Mouse (Mus musculus) CH12.LX (cell line): Measurements from ENCODE around the gene Commd7. TPM values are rescaled to one million over a fixed set of nuclear protein-coding genes. Genes with fewer than 3 reads are reported as not detected.

Experiments used
- DNase-seq: peaks from one replicate; pipeline ENCODE4 v3.0.0-alpha.2; 2013; ENCODE audit errors: extremely low read depth
- H3K27ac ChIP-seq: 2 replicates; pipeline ENCODE4 v1.5.1; 2012; ENCODE audit warnings: low read depth, mild to moderate bottlenecking, control low read depth, moderate library complexity; ENCODE audit not compliant: insufficient read depth
- H3K27me3 ChIP-seq: replicated peaks from 2 replicates; pipeline ENCODE3; 2012; ENCODE audit warnings: inconsistent platforms
- H3K36me3 ChIP-seq, 2 experiments: replicated peaks in 1 of 2; 2 replicates each; pipeline versions ENCODE3 to v1.6.1; 2012; ENCODE audit warnings: inconsistent platforms in 1 of 2, low read length in 1 of 2, mild to moderate bottlenecking in 1 of 2, mixed read lengths in 1 of 2, moderate library complexity in 1 of 2; ENCODE audit not compliant: control insufficient read depth in 1 of 2, insufficient read depth in 1 of 2
- H3K4me1 ChIP-seq, 2 experiments: 2 replicates each; pipeline ENCODE4 v1.6.1; 2012; ENCODE audit warnings: inconsistent platforms in 1 of 2, moderate library complexity in 1 of 2; ENCODE audit not compliant: insufficient read depth in 2 of 2, control insufficient read depth in 1 of 2
- H3K4me2 ChIP-seq: 2 replicates; pipeline ENCODE4 v1.6.1; 2012; ENCODE audit warnings: low read depth, mild to moderate bottlenecking, control low read depth; ENCODE audit not compliant: poor library complexity, insufficient read depth, severe bottlenecking
- H3K4me3 ChIP-seq, 3 experiments: fragments of 150-350 bp in 1 of 3; sonication (generic) in 1 of 3; replicated peaks in 1 of 3; 2 replicates each; pipeline versions ENCODE3 to v1.5.1; 2011 to 2012; ENCODE audit warnings: low read depth in 2 of 3, low read length in 2 of 3, mild to moderate bottlenecking in 2 of 3, moderate library complexity in 2 of 3, control low read depth in 1 of 3, improper control_type of control experiment in 1 of 3, inconsistent platforms in 1 of 3, mixed read lengths in 1 of 3; ENCODE audit not compliant: poor library complexity in 1 of 3
- H3K79me2 ChIP-seq: replicated peaks from 2 replicates; pipeline ENCODE4 v1.6.1; 2012; ENCODE audit warnings: mild to moderate bottlenecking, moderate library complexity; ENCODE audit not compliant: control insufficient read depth, poor library complexity, insufficient read depth, severe bottlenecking; ENCODE audit errors: extremely low read depth
- H3K9ac ChIP-seq: 2 replicates; pipeline ENCODE4 v1.6.1; 2012; ENCODE audit warnings: low read depth, mild to moderate bottlenecking, control low read depth, moderate library complexity; ENCODE audit not compliant: insufficient read depth
- H3K9me3 ChIP-seq: replicated peaks from 2 replicates; pipeline ENCODE3; 2012; ENCODE audit warnings: low read length, inconsistent platforms, mixed read lengths
- BHLHE40 ChIP-seq: IDR thresholded peaks from 2 replicates; pipeline ENCODE4 v1.6.1; 2011; ENCODE audit warnings: mild to moderate bottlenecking, low read depth, low read length, improper control_type of control experiment
- CHD1 ChIP-seq: IDR thresholded peaks from 2 replicates; pipeline ENCODE4 v1.6.1; 2012; ENCODE audit warnings: low read depth, low read length, improper control_type of control experiment, inconsistent platforms
- CHD2 ChIP-seq: IDR thresholded peaks from 2 replicates; pipeline ENCODE4 v1.6.1; 2011; ENCODE audit warnings: low read length, improper control_type of control experiment
- CTCF ChIP-seq, 2 experiments: IDR thresholded peaks in 1 of 2; conservative IDR thresholded peaks in 1 of 2; 2 replicates each; pipeline ENCODE4 v1.5.1; 2011 to 2012; ENCODE audit warnings: low read depth in 2 of 2, low read length in 2 of 2, improper control_type of control experiment in 1 of 2, inconsistent platforms in 1 of 2, mild to moderate bottlenecking in 1 of 2, moderate library complexity in 1 of 2
- E2F4 ChIP-seq: IDR thresholded peaks from 2 replicates; pipeline ENCODE4 v1.6.1; 2011; ENCODE audit warnings: low read depth, low read length, improper control_type of control experiment; ENCODE audit not compliant: insufficient replicate concordance
- ELF1 ChIP-seq: IDR thresholded peaks from 2 replicates; pipeline ENCODE4 v1.6.1; 2014; ENCODE audit warnings: low read depth, mild to moderate bottlenecking, inconsistent platforms, low read length, improper control_type of control experiment
- EP300 ChIP-seq: IDR thresholded peaks from 2 replicates; pipeline ENCODE4 v1.6.1; 2011; ENCODE audit warnings: low read length, improper control_type of control experiment
- ETS1 ChIP-seq: conservative IDR thresholded peaks from 2 replicates; pipeline ENCODE4 v1.6.1; 2012; ENCODE audit warnings: low read depth, mild to moderate bottlenecking, inconsistent platforms, low read length, improper control_type of control experiment, moderate library complexity
- GABPA ChIP-seq: IDR thresholded peaks from 2 replicates; pipeline ENCODE4 v1.6.1; 2012; ENCODE audit warnings: low read depth, low read length, improper control_type of control experiment, inconsistent platforms; ENCODE audit not compliant: insufficient replicate concordance
- HCFC1 ChIP-seq: IDR thresholded peaks from 2 replicates; pipeline ENCODE4 v1.6.1; 2012; ENCODE audit warnings: low read depth, mild to moderate bottlenecking, inconsistent platforms, low read length, improper control_type of control experiment
- IRF4 ChIP-seq: IDR thresholded peaks from 2 replicates; pipeline ENCODE4 v1.6.1; 2014; ENCODE audit warnings: low read depth, mild to moderate bottlenecking, inconsistent platforms, low read length, improper control_type of control experiment
- JUN ChIP-seq: IDR thresholded peaks from 2 replicates; pipeline ENCODE4 v1.6.1; 2011; ENCODE audit warnings: low read depth, mild to moderate bottlenecking, low read length, improper control_type of control experiment, moderate library complexity; ENCODE audit not compliant: insufficient read depth
- JUND ChIP-seq: conservative IDR thresholded peaks from 2 replicates; pipeline ENCODE4 v1.6.1; 2011; ENCODE audit warnings: low read depth, low read length, improper control_type of control experiment
- KAT2A ChIP-seq: IDR thresholded peaks from 2 replicates; pipeline ENCODE4 v1.6.1; 2012; ENCODE audit warnings: low read length, improper control_type of control experiment, inconsistent platforms; ENCODE audit not compliant: insufficient replicate concordance
- MAFK ChIP-seq: IDR thresholded peaks from 2 replicates; pipeline ENCODE4 v1.6.1; 2011; ENCODE audit warnings: low read length, improper control_type of control experiment; ENCODE audit not compliant: insufficient replicate concordance
- MAX ChIP-seq: IDR thresholded peaks from 2 replicates; pipeline ENCODE4 v1.6.1; 2011; ENCODE audit warnings: low read length, improper control_type of control experiment
- MAZ ChIP-seq: IDR thresholded peaks from 2 replicates; pipeline ENCODE4 v1.6.1; 2012; ENCODE audit warnings: low read depth, mild to moderate bottlenecking, inconsistent platforms, low read length, improper control_type of control experiment, moderate library complexity
- MEF2A ChIP-seq: IDR thresholded peaks from 2 replicates; pipeline ENCODE4 v1.6.1; 2014; ENCODE audit warnings: low read depth, mild to moderate bottlenecking, inconsistent platforms, low read length, improper control_type of control experiment, borderline replicate concordance
- MXI1 ChIP-seq: IDR thresholded peaks from 2 replicates; pipeline ENCODE4 v1.6.1; 2011; ENCODE audit warnings: mild to moderate bottlenecking, low read depth, low read length, improper control_type of control experiment
- MYC ChIP-seq: IDR thresholded peaks from 2 replicates; pipeline ENCODE4 v1.6.1; 2011; ENCODE audit warnings: low read depth, mild to moderate bottlenecking, improper control_type of control experiment, low read length
- NELFE ChIP-seq: IDR thresholded peaks from 2 replicates; pipeline ENCODE4 v1.6.1; 2011; ENCODE audit warnings: low read depth, low read length, improper control_type of control experiment
- NRF1 ChIP-seq: IDR thresholded peaks from 2 replicates; pipeline ENCODE4 v1.6.1; 2014; ENCODE audit warnings: low read depth, mild to moderate bottlenecking, inconsistent platforms, low read length, improper control_type of control experiment, moderate library complexity
- PAX5 ChIP-seq: IDR thresholded peaks from 2 replicates; pipeline ENCODE4 v1.6.1; 2012; ENCODE audit warnings: low read length, inconsistent platforms, mixed read lengths
- POLR2A ChIP-seq: IDR thresholded peaks from 2 replicates; pipeline ENCODE4 v1.6.1; 2011; ENCODE audit warnings: low read depth, mild to moderate bottlenecking, improper control_type of control experiment, low read length
- POLR2AphosphoS2 ChIP-seq: IDR thresholded peaks from 2 replicates; pipeline ENCODE4 v1.6.1; 2011; ENCODE audit warnings: low read depth, low read length, improper control_type of control experiment
- RAD21 ChIP-seq: IDR thresholded peaks from 2 replicates; pipeline ENCODE4 v1.6.1; 2011; ENCODE audit warnings: low read depth, mild to moderate bottlenecking, low read length, improper control_type of control experiment, moderate library complexity
- SIN3A ChIP-seq: IDR thresholded peaks from 2 replicates; pipeline ENCODE4 v1.6.1; 2012; ENCODE audit warnings: low read length, improper control_type of control experiment, inconsistent platforms
- SMC3 ChIP-seq: IDR thresholded peaks from 2 replicates; pipeline ENCODE4 v1.6.1; 2011; ENCODE audit warnings: low read depth, low read length, improper control_type of control experiment
- TBP ChIP-seq: conservative IDR thresholded peaks from 2 replicates; pipeline ENCODE4 v1.6.1; 2011; ENCODE audit warnings: low read depth, low read length, improper control_type of control experiment
- TCF12 ChIP-seq: IDR thresholded peaks from 2 replicates; pipeline ENCODE4 v1.6.1; 2014; ENCODE audit warnings: low read depth, mild to moderate bottlenecking, inconsistent platforms, low read length, improper control_type of control experiment
- UBTF ChIP-seq: IDR thresholded peaks from 2 replicates; pipeline ENCODE4 v1.6.1; 2012; ENCODE audit warnings: low read depth, mild to moderate bottlenecking, inconsistent platforms, low read length, improper control_type of control experiment, moderate library complexity
- USF1 ChIP-seq: IDR thresholded peaks from 2 replicates; pipeline ENCODE4 v1.6.1; 2014; ENCODE audit warnings: low read depth, mild to moderate bottlenecking, inconsistent platforms, low read length, improper control_type of control experiment
- USF2 ChIP-seq: conservative IDR thresholded peaks from 2 replicates; pipeline ENCODE4 v1.6.1; 2011; ENCODE audit warnings: low read depth, low read length, improper control_type of control experiment
- ZC3H11A ChIP-seq: IDR thresholded peaks from 2 replicates; pipeline ENCODE4 v1.6.1; 2012; ENCODE audit warnings: low read depth, mild to moderate bottlenecking, inconsistent platforms, low read length, improper control_type of control experiment
- ZKSCAN1 ChIP-seq: IDR thresholded peaks from 2 replicates; pipeline ENCODE4 v1.6.1; 2012; ENCODE audit warnings: low read depth, inconsistent platforms, low read length, improper control_type of control experiment, borderline replicate concordance
- ZMIZ1 ChIP-seq: IDR thresholded peaks from 2 replicates; pipeline ENCODE4 v1.6.1; 2012; ENCODE audit warnings: low read depth, mild to moderate bottlenecking, inconsistent platforms, low read length, improper control_type of control experiment
- ZNF384 ChIP-seq: IDR thresholded peaks from 2 replicates; pipeline ENCODE4 v1.6.1; 2012; ENCODE audit warnings: low read depth, low read length, improper control_type of control experiment, inconsistent platforms
- dilution Hi-C: fragments of 300-500 bp; cut with MboI; formaldehyde crosslinking; loops from 2 replicates; pipeline ENCODE4 v1.14.3; 2020; ENCODE audit warnings: low sequenced_read_pairs; ENCODE audit not compliant: extremely low pct_unique_long_range_greater_than_20kb, extremely low pct_ligation_motif_present
- in situ Hi-C: fragments of 300-500 bp; cut with MboI; formaldehyde crosslinking; loops from 3 replicates; pipeline ENCODE4 v1.14.3; 2019; ENCODE audit warnings: low sequenced_read_pairs, low pct_ligation_motif_present, low pct_unique_long_range_greater_than_20kb, mixed read lengths
- polyA plus RNA-seq: library from polyadenylated mRNA; unstranded; fragments of >175 nt; gene quantifications from 2 replicates; pipeline ENCODE4 v1.2.1, GENCODE M21; 2012; ENCODE audit warnings: low read depth; ENCODE audit not compliant: insufficient read length
- total RNA-seq, 2 experiments: library from RNA; depleted of rRNA; stranded (reverse); fragments of 300-350 nt in 1 of 2; fragments of >200 nt in 1 of 2; gene quantifications; 2 replicates each; pipeline ENCODE4 v1.2.3; 2012 to 2014

Gene Commd7
- total RNA-seq (2012; rRNA removed): 18.9 and 22.2 TPM in 2 replicates
- total RNA-seq (2014; rRNA removed): 28.4 and 29.1 TPM in 2 replicates
- 34.7 and 35.2 TPM in 2 replicates for polyA plus RNA-seq

GRCm38 (mm10) chr2:153631976-153632870 is at the start of gene Commd7:
Commd7 (minus strand) TSS chr2:153632781.
- Histone ChIP-seq H3K9ac (peak within 1 kb of the TSS; percentile 90), H3K79me2 (peaks cover 14% of the 10 kb centered on the region; the same call in 1 of the 2 replicates), H3K27me3 (no peaks in the 10 kb centered on the region), H3K36me3 (peaks cover 10 to 24% of the 10 kb centered on the region in 2 experiments), H3K4me3 (peak within 1 kb of the TSS; percentile 67 to 86 (median 75)), H3K9me3 (no peaks in the 10 kb centered on the region), H3K4me2 (peak within 1 kb of the TSS; percentile 97), H3K27ac (peak within 1 kb of the TSS; percentile 59), H3K4me1 (peaks cover 0 to 21% of the 10 kb centered on the region in 2 experiments; a peak in 2 of 4 replicates)
- in situ Hi-C loops: no loop called here
- DNase-seq: peak; percentile 77
- dilution Hi-C loops: no loop called here
- TF ChIP-seq MEF2A: no peak
- peak; percentile 70; the same call in 1 of the 2 replicates for TF ChIP-seq TCF12
- TF ChIP-seq ZMIZ1: peak; percentile 83
- no peak for TF ChIP-seq SMC3
- TF ChIP-seq KAT2A: 0 out of 2 replicates have a peak, but pooled peaks have one; percentile 9
- TF ChIP-seq NRF1: peak; percentile 84
- TF ChIP-seq SIN3A: no peak; the same call in 1 of the 2 replicates
- TF ChIP-seq POLR2AphosphoS2: no peak
- TF ChIP-seq IRF4: no peak; the same call in none of the 2 replicates
- peak; percentile 90 for TF ChIP-seq MXI1
- no peak for TF ChIP-seq JUND
- TF ChIP-seq MYC: peak; percentile 43; the same call in 1 of the 2 replicates
- peak; percentile 82 for TF ChIP-seq BHLHE40
- TF ChIP-seq JUN: no peak
- TF ChIP-seq MAX: no peak
- TF ChIP-seq MAFK: no peak
- peak; percentile 85 for TF ChIP-seq ELF1
- no peak for TF ChIP-seq ETS1
- TF ChIP-seq MAZ: no peak
- TF ChIP-seq NELFE: peak; percentile 64
- no peak for TF ChIP-seq RAD21
- TF ChIP-seq CTCF (conservative IDR thresholded peaks at IDR 0.05 in 1 of 2, IDR thresholded peaks at IDR 0.05 in 1 of 2; ENCODE audit: low read depth in 2 of 2, low read length in 2 of 2): no peak
- no peak for TF ChIP-seq TBP
- peak; percentile 70 for TF ChIP-seq POLR2A
- peak; percentile 42; the same call in 1 of the 2 replicates for TF ChIP-seq ZC3H11A
- TF ChIP-seq CHD1: no peak; the same call in 1 of the 2 replicates
- no peak for TF ChIP-seq EP300
- peak; percentile 1; the same call in 1 of the 2 replicates for TF ChIP-seq CHD2
- peak; percentile 84 for TF ChIP-seq ZNF384
- no peak for TF ChIP-seq PAX5
- no peak for TF ChIP-seq USF1
- TF ChIP-seq E2F4: no peak
- no peak for TF ChIP-seq ZKSCAN1
- TF ChIP-seq HCFC1: peak; percentile 71
- TF ChIP-seq USF2: no peak
- TF ChIP-seq GABPA: no peak
- TF ChIP-seq UBTF: peak; percentile 92
